Mouse (Mus musculus): ENCODE measurements around the gene Gbp4.
"Not testable (repeated sequence)": the region's sequence is repeated elsewhere in the genome, so short reads cannot be mapped to it uniquely, and the experiment has no call there.

The Gbp4 gene

DNA sequence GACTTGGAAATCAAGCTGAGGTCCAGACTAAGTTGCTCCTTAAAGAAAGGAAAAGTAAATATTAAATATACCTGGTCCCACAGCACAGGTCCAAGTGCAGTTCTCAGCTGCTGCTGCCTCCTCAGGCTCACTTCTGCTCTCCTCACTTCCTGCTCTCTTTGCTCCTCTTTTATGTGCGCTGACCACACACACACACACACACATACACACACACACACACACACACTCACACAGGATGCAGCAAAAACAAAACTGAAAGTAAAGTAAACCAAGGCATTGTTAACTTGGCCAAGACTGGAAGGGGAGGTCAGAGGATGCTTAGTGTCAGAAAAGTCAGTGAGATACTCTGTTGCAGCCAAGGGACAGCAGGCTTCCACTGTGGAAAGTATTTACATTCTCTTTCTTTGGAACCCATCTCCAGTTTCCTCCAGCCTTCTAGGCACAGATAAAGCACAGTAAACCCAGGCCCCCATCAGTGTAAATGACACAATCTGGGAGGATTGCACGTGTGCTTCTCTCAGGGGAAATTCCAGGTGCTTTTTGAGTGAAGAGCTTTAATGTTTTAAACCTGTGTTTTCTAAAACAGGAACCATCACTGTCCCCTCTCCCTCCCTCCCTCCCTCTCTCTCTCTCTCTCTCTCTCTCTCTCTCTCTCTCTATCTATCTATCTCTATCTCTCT is at the start of gene Gbp4, which contains the start of the genes Gbp9 and Gbp8:
TSS of gene Gbp4 (minus strand) at position 178 of the 680 bp plus-strand sequence.
TSS of gene Gbp9 (minus strand) at position 131 of the 680 bp plus-strand sequence.
TSS of gene Gbp8 (minus strand) at position 132 of the 680 bp plus-strand sequence.
- in situ Hi-C loops (cut with MboI, MseI) = loop anchor here (5.0 kb wide), 3 partner anchors 77 to 173 kb away; no protein-coding TSS in a partner anchor

DNA sequence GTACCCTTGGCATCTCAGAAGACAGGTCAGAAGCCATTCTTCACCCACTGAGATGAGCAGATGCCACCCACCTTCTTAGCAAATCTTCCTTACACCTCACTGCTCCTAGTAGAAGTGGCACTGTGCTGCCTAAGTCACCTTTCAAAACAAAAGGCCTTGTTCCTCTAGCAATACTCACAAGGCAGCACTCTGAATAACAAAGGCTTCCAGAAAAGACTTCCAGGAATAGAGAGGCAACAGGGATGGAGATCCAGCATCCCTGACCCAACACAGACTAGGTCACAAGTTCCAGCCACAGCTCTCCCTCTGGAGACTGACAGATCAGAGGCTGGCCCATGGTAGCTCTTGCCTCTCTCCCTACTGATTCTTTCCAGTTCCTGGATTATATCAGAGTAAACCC is 42.1 kb upstream of the Gbp4 start:
- in situ Hi-C loops (cut with MboI, MseI) = no loop called here

DNA sequence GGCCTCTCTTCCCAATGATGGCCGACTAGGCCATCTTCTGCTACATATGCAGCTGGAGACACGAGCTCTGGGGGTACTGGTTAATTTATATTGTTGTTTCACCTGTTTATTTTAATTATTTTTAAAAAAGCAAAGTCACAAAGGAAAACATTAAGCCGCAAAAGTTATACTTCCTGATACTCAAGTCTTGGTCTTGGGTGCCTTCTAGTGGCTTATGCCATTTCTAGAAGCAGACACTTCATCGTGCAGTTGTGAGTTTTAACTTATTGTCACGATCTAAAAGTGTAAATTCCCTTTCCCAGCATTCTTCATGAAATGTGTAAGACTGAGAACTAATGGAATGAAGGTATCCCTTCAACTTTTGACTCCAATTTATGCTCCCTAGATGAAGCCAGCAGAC is 17.2 kb upstream of the Gbp4 start:
- in situ Hi-C loops (cut with MboI, MseI) = loop anchor here (5.0 kb wide), 1 partner anchor 74 kb away; no protein-coding TSS in a partner anchor

DNA sequence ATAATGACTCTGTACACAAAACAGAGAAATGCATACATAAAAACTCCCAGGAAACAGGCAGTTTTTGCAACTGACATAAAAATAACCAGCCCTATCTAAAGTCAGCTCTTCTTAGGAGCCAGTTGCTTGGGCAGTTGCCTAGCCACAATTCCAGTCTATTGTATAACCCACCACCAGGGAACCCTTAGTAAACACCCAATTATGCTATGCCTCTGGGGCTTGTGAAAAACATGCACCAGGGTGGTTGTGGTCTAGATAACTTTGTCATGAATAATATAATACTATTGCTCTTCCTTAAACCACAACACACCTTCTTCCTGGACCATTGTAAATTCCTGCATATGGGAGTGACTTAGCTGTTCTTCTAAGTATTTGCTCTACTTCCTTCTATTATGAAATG is 14.7 kb upstream of the Gbp4 start:
- in situ Hi-C loops (cut with MboI, MseI) = no loop called here

DNA sequence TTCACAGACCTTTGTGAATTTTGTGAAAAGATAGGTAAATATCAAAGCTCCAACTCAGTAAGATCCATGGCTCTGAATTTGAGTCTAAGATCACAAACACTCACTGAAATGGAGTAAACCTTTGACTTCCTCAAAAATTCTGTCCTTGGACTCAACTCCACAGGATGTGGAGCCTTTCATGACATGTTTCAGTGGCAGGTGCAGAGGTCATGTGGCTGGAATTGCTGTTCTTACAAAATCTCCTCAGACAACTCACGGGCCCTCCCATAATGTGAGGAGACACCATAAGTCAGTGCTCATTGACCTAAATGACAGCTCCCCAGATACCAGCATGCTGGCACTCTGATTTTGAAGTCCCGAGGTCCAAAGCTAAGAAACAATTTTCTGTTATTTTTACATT is 8.7 kb upstream of the Gbp4 start:
- in situ Hi-C loops (cut with MboI, MseI) = not testable (repeated sequence)

DNA sequence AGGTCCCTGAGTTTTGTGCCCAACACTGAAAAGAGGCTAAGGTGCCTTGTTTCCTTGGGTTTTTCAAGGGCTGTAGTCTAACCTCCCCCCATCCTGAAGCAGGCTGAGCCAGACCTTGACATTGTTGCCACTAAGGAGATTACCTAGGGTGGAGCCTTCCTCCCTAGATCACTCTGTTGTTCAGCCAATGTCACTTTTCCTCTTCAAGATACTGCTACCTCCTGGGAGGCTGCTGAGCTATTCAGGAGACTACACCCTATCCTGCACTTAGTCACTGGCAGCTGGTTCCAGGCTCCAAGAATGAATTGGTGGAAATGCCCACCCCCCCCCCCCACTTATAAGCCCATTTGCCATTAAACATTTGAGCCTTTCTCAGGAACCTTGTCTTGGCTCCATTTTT is 7.1 kb upstream of the Gbp4 start:
- in situ Hi-C loops (cut with MboI, MseI) = no loop called here

DNA sequence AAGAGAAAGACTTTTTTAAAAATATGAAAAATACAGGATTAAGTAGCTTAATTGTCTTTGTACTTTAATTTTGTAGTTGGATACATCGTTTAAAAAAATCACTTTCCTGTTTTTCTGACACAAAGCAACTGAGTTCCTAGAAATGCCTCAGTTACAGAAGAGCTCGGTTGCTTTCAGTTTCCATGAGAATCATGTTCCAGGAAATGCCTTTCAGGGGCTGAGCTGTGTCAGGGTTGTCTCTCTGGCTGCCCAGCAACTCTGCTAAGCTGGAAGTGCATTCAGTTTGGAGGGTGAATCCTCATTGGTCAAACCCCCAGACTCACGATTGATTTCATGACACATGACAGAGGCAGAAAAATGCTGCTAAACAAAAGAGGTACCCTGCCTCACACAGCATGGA is 6.3 kb upstream of the Gbp4 start:
- in situ Hi-C loops (cut with MboI, MseI) = not testable (repeated sequence)

DNA sequence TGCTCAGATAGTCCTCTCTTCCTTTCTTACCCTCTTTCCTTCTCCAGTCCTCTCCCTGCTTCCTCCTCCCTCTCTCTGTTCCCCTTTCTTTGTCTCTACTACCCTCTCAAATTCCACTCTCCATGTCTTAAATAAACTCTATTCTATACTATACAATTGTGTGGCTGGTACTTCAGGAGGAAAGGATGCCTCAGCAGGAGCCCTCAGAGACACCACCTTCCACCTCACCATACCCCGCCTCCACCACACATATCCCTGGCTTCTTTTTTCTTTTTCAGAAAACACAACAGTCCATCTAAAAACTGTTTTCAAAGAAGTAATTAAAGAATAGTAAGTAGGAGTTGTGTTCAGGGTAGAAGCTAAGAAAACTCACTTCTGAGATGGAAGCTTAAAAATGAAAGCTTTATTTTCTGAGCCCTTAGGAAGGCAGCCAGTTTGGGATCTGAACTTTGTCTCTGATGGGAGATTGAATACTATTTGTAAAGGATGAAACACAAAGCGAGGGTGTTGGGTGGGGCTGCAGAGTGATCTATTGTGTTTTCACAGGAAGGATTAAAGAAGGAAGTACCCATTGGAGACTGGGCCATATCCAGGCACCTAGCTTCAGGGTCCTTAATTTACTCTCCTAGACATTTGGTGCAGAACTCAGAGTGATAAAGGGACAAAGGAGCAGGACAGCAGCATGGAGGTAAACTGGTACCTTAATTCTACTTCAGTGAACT is 864 bp upstream of the Gbp4 start:
- in situ Hi-C loops (cut with MboI, MseI) = loop anchor here (5.0 kb wide), 3 partner anchors 78 to 172 kb away; no protein-coding TSS in a partner anchor

DNA sequence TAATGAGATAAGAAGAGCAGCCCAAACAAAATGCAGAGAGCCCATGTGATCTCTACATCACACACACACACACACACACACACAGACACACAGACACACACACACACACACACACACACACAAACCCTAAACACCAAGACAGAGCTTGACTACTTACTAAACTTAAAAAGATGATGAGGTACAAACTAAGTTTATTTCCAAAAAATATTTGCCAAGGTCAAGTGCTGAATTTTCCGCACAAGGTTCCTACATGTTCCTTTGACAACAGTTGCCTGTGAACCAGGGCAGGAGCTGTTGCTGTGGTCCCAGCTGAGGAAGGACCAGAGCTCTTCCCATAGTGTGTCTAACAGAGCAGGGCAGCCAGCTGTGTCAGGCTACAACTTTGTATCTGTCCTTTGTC is 480 bp downstream of the Gbp4 start:
- in situ Hi-C loops (cut with MboI, MseI) = no loop called here

DNA sequence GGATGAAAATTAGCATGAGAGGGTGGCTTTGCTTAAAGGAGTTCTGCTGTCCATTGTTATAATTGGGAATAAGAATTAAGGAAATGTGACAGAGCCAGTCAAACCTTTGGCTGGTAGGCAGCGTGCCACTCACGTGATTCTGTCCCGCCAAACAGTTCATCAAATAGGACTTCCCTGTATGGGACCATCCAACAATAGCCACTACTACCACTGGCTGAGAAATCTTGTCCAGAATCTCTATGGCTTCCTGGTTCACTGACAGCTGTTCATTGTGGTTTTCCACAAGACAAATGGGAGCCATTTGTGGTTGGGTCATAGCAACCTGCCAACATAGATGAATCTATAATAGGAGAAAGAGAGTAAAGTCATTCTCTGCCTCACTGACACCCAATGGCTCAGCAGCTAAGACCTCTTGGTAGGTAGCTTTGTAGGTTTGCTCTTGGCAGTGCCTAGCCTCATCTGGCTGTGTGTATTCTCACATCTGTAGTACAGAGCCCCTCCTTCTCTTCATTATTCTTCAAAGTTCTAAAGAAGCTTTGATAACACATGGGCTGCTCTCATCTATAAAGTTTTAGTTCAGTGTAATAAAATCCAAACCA is 2.6 kb downstream of the Gbp4 start:
- in situ Hi-C loops (cut with MboI, MseI) = not testable (repeated sequence)

DNA sequence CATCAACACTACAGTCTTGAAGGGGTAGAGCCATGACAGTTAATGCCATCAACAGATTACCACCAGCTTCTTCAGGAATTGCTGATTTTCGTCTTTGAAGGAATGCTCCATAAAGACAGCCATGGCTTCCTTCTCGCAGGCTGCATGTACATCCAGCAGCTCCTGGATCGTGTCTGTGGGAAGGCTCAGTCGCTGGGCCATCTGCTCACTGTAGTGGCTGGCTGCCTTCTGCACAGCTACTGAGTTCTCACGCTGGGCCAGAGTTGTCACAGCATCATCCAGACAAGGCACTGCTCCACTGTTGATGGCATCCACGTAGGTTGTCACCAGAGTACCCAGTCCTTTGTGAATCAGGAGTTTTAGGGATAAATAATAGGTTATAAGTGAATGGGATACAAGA is 17.7 kb downstream of the Gbp4 start:
- in situ Hi-C loops (cut with MboI, MseI) = loop anchor here (10.0 kb wide), 1 partner anchor 67 kb away; no protein-coding TSS in a partner anchor

DNA sequence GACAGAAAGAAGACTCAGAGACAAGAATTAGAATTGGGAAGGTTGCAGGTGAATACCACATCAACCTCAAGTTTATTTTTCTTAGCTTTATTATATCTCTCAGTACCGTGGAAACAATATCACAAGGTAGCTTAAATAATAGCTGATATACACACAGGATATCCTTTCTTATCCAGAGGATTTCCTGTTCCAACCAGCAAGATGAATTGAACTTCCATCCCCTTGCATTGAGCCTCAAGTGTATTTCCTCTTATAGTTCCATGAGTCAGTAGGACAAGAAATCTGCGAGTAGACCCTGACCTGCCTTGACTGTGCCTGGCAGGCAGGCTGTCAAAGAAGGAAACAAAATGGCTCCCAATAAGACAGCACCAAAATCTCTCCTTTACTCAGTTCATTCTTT is 23.6 kb downstream of the Gbp4 start:
- in situ Hi-C loops (cut with MboI, MseI) = no loop called here

DNA sequence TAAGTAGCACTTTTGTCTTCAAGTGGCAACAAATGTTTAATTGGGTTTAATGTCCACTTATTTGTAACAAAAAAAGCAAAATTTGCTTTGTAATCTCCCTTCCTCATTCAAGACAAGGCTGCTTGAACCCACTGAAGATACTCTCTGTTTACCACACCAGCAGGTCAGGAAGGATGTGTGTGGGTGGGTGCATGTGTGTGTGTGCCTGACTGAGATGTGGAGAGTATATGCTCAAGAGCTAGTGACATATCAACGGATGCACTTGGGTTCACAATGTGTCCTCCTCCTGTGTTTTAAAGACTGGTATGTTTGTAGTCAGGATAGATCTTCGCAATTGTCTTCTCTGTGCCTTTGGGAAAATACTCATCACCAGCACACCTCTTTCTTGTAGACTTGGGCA is 24.7 kb downstream of the Gbp4 start:
- in situ Hi-C loops (cut with MboI, MseI) = loop anchor here (5.0 kb wide), 1 partner anchor 112 kb away; no protein-coding TSS in a partner anchor

DNA sequence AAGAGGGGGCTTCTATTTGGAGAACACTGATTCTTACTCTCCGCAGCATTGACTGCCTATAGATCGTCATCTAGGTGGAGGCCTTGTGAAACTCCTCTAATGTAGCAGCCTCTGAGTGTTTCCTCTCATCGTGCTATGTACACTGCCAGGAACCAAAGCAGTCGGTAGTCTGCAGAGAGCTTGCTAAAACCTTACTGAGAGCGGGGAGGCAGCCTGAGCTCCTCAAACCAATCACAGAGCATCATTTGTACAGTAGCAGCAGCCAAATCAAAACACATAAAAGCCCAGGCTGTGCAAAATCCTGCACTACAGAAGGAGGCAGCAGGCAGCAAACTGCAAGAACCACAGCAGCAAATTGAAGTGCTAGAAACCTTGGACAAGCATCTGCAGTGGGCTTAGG is 25.7 kb downstream of the Gbp4 start:
- in situ Hi-C loops (cut with MboI, MseI) = loop anchor here (5.0 kb wide), 1 partner anchor 111 kb away; no protein-coding TSS in a partner anchor

DNA sequence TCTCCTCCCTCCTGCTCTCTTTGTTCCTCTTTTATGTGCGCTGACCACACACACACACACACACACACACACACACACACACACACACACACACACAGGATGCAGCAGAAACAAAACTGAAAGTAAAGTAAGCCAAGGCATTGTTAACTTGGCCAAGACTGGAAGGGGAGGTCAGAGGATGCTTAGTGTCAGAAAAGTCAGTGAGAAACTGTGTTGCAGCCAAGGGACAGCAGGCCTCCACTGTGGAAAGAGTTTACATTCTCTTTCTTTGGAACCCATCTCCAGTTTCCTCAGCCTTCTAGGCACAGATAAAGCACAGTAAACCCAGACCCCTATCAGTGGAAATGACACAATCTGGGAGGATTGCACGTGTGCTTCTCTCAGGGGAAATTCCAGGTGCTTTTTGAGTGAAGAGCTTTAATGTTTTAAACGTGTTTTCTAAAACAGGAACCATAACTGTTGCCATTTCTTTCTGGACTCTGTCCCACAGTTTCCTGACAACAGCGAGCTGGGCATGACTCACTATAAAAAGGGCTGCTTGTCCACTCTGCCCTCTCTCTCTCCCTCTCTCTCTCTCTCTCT is 29.0 kb downstream of the Gbp4 start:
- in situ Hi-C loops (cut with MboI, MseI) = loop anchor here (5.0 kb wide), 1 partner anchor 108 kb away; no protein-coding TSS in a partner anchor

DNA sequence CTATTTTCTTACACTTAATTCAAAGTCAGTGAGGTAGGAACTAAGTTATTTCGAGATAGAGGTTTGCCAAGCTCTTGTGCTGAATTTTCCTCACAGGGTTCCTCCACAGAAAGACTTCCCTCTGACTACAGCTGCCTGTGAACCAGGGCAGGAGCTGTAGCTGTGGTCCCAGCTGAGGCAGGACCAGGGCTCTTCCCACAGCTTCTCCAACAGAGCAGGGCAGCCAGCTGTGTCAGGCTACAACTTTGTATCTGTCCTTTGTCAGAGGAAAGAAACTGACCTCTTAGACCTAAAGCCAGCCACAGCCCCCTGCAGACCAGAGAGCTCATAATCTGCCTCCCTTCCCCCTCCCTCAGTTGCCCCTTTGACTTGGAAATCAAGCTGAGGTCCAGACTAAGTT is 29.6 kb downstream of the Gbp4 start:
- in situ Hi-C loops (cut with MboI, MseI) = loop anchor here (5.0 kb wide), 1 partner anchor 107 kb away; no protein-coding TSS in a partner anchor

DNA sequence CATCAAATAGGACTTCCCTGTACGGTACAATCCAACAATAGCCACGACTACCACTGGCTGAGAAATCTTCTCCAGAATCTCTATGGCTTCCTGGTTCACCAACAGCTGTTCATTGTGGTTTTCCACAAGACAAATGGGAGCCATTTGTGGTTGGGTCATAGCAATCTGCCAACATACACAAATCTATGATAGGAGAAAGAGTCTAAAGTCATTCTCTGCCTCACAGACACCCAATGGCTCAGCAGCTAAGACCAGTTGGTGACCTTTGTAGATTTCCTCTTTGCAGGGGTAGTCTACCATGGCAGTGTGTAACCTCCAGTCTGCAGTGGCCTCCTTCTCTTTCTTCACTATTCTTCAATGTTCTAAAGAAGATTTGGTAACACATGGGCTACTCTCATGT is 33.7 kb downstream of the Gbp4 start:
- in situ Hi-C loops (cut with MboI, MseI) = not testable (repeated sequence)

DNA sequence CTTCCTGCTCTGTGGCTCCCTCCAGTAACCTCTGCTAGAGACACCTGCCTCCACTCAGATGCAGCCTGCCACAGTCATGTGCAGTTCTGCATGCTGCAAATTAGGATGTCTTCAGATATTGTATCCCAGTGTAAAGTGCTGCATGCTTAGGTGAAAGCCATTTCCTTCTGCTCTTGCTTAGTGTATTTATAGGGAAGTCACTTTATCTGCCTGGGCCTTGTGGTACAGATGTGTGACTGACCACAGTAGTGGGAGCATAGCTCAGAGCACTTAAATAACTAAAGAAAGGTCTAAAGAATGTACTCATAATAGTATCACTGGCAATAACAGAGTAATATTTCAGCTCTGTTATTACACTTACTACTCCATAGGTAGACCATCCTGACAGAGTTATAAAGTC is 57.5 kb downstream of the Gbp4 start:
- in situ Hi-C loops (cut with MboI, MseI) = loop anchor here (5.0 kb wide), 1 partner anchor 75 kb away; no protein-coding TSS in a partner anchor

DNA sequence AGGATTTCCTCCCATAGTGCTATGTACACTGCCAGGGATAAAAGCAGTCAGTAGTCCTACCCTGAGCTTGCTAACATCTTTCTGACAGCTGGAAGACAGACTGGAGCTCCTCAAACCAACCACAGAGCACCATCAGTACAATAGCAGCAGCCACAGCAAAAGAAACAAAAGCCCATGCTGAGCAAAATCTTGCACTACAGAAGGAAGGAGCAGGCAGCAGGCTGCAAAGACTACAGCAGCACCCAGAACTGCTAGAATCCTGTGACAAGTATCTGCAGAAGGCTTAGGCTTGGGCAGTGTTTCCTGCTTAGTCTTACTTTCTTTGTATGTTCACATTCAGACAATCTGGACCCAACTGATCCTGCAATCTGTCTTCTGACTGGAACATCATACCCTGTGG is 71.0 kb downstream of the Gbp4 start:
- in situ Hi-C loops (cut with MboI, MseI) = not testable (repeated sequence)

Measured in T-helper 1 cell (primary cell).